Mouse (Mus musculus) forebrain, embryonic 11.5 days (tissue): ENCODE results near the gene Kcnd3. TPM values are rescaled to one million over a fixed set of nuclear protein-coding genes. Genes with fewer than 3 reads are reported as not detected.
A peak's percentile ranks its signal among the peaks of the same experiment; 100 is the strongest.

Experiments used
- ATAC-seq: fragments of 200-750 bp; cut with Nextera tagmentation; replicated peaks from 2 replicates; pipeline ENCODE4 v1.8.0; 2017; ENCODE audit warnings: moderate TSS enrichment; ENCODE audit not compliant: low FRiP score
- DNase-seq: peaks from one replicate; pipeline ENCODE4 v3.0.0-alpha.2; 2017; ENCODE audit warnings: low spot score
- H3K27ac ChIP-seq: fragments of 300-500 bp; sonication (generic); 2 replicates; pipeline ENCODE4 v1.5.1; 2014; ENCODE audit warnings: low read depth, low read length
- H3K27me3 ChIP-seq: fragments of 300-500 bp; sonication (generic); 2 replicates; pipeline ENCODE4 v1.6.1; 2014; ENCODE audit warnings: mild to moderate bottlenecking, low read length, mixed read lengths; ENCODE audit not compliant: control insufficient read depth, insufficient read depth
- H3K36me3 ChIP-seq: fragments of 300-500 bp; sonication (generic); 2 replicates; pipeline ENCODE4 v1.6.1; 2014; ENCODE audit warnings: mild to moderate bottlenecking, low read length, moderate library complexity, mixed read lengths; ENCODE audit not compliant: control insufficient read depth, insufficient read depth
- H3K4me1 ChIP-seq: fragments of 300-500 bp; sonication (generic); replicated peaks from 2 replicates; pipeline ENCODE4 v1.6.1; 2014; ENCODE audit warnings: low read length, mixed read lengths; ENCODE audit not compliant: control insufficient read depth, insufficient read depth
- H3K4me2 ChIP-seq: fragments of 300-500 bp; sonication (generic); 2 replicates; pipeline ENCODE4 v1.6.1; 2014; ENCODE audit warnings: low read depth, mild to moderate bottlenecking, low read length, moderate library complexity, mixed read lengths; ENCODE audit not compliant: severe bottlenecking
- H3K4me3 ChIP-seq: fragments of 300-500 bp; sonication (generic); 2 replicates; pipeline ENCODE4 v1.5.1; 2014; ENCODE audit warnings: low read depth, low read length
- H3K9ac ChIP-seq: fragments of 300-500 bp; sonication (generic); 2 replicates; pipeline ENCODE4 v1.6.1; 2014; ENCODE audit warnings: low read length
- H3K9me3 ChIP-seq: fragments of 300-500 bp; sonication (generic); 2 replicates; pipeline ENCODE4 v1.6.1; 2016; ENCODE audit warnings: low read length, mixed read lengths; ENCODE audit not compliant: control insufficient read depth
- WGBS: fragments of 180-500 bp; shearing (Covaris S2); extraction: QIAGEN DNeasy Blood & Tissue Kit; methylation state at CpG from one replicate; pipeline ENCODE4 v1.1.7; 2014; 5-methylcytosine and 5-hydroxymethylcytosine counted together
- polyA plus RNA-seq: library from polyadenylated mRNA; unstranded; fragments of >200 nt; fragmentation: Nextera tagmentation; extraction: Ambion mirVana; gene quantifications from 2 replicates; pipeline ENCODE4 v1.2.1, GENCODE M21; 2014

Kcnd3 gene
- polyA plus RNA-seq, 1 experiment from 2014 or later = 1.3 TPM

- no peak overlapping the region for H3K27ac ChIP-seq
- H3K4me3 ChIP-seq = no peak overlapping the region
- WGBS = 86% methylated on average over 3 of the region's 3 CpGs
- H3K4me2 ChIP-seq = no peak overlapping the region
- H3K9me3 ChIP-seq = no peaks in the 10 kb centered on the region
- DNase-seq = peak; percentile 39
- H3K27me3 ChIP-seq = no peaks in the 10 kb centered on the region
- ATAC-seq = no peak
- H3K4me1 ChIP-seq = peaks cover 11% of the 10 kb centered on the region; the same call in 1 of the 2 replicates
- no peaks in the 10 kb centered on the region for H3K36me3 ChIP-seq
- H3K9ac ChIP-seq = no peak overlapping the region
Observed at GRCm38 (mm10) chr3:105504272-105504671, 52.1 kb downstream of the Kcnd3 start.

GRCm38 (mm10) chr3:105505161-105505872 is 53.2 kb downstream of the Kcnd3 start:
- DNase-seq = peak; percentile 56
- Histone ChIP-seq H3K27me3 (no peaks in the 10 kb centered on the region), H3K4me2 (no peak overlapping the region), H3K36me3 (no peaks in the 10 kb centered on the region), H3K9me3 (no peaks in the 10 kb centered on the region), H3K9ac (peak overlapping the region; percentile 23; the same call in 1 of the 2 replicates), H3K4me3 (no peak overlapping the region), H3K27ac (peak overlapping the region; percentile 41; the same call in 1 of the 2 replicates), H3K4me1 (peaks cover 11% of the 10 kb centered on the region; the same call in 1 of the 2 replicates)
- ATAC-seq = peak; percentile 72
- WGBS = 40% methylated on average over 15 of the region's 15 CpGs

- peak overlapping the region; percentile 23; the same call in 1 of the 2 replicates for H3K9ac ChIP-seq
- 30% methylated on average over 7 of the region's 7 CpGs for WGBS
- H3K27me3 ChIP-seq = no peaks in the 10 kb centered on the region
- no peak overlapping the region for H3K4me2 ChIP-seq
- ATAC-seq (peak; percentile 74; the same call in 1 of the 2 replicates), DNase-seq (peak; percentile 65)
- no peaks in the 10 kb centered on the region for H3K9me3 ChIP-seq
- no peak overlapping the region for H3K4me3 ChIP-seq
- peaks cover 11% of the 10 kb centered on the region; the same call in 1 of the 2 replicates for H3K4me1 ChIP-seq
- H3K27ac ChIP-seq = peak overlapping the region; percentile 41; the same call in 1 of the 2 replicates
- no peaks in the 10 kb centered on the region for H3K36me3 ChIP-seq
Observed at GRCm38 (mm10) chr3:105505873-105506170, 53.7 kb downstream of the Kcnd3 start.

DNA sequence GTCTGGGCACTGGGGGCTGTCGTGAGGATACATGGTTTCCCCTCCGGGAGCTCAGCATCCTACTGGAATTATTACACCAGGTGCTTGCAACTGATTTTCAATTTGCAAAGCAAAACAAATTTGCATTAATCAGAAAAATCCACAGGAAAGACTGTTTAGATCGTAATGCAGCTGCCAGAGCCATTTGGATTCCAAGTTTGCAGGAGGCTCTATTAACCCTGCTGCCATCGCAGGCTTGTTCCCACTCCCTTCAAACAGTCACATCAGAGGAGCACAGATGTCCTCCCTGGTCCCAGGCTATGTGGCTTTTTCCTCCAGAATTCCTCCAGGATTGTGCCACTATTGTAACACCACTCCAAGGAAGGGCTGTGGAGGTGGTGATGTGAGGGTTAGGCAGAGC is 54.5 kb downstream of the Kcnd3 start:
- WGBS = 92% methylated on average over 4 of the region's 4 CpGs
- H3K4me3 ChIP-seq = no peak overlapping the region
- H3K4me2 ChIP-seq = no peak overlapping the region
- no peak for DNase-seq
- H3K9ac ChIP-seq = no peak overlapping the region
- ATAC-seq = no peak
- H3K27me3 ChIP-seq = no peaks in the 10 kb centered on the region
- H3K9me3 ChIP-seq = no peaks in the 10 kb centered on the region
- H3K36me3 ChIP-seq = no peaks in the 10 kb centered on the region
- peaks cover 11% of the 10 kb centered on the region; the same call in 1 of the 2 replicates for H3K4me1 ChIP-seq
- H3K27ac ChIP-seq = no peak overlapping the region

DNA sequence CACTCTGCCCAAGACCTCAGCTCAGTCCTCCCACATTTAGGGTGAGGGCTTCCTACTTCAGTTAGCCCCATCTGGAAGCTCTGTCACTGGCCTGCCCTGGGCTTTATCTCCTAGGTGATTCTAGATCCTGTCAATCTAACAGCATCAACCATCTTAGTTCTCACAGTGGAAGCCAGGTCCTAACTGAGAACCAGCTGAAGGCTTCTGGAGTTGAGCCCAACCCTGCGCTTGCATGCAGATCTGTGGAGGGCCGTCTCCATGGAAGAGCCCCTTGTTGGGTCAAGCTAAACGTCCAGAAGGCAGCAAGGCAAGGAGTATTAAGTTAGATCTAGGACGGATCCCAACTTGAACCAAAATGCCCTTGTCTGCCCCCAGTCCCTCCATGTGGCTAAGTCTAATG is 57.2 kb downstream of the Kcnd3 start:
- H3K27ac ChIP-seq = no peak overlapping the region
- H3K4me3 ChIP-seq = no peak overlapping the region
- H3K4me1 ChIP-seq = peaks cover 11% of the 10 kb centered on the region; the same call in 1 of the 2 replicates
- H3K9me3 ChIP-seq = no peaks in the 10 kb centered on the region
- no peaks in the 10 kb centered on the region for H3K27me3 ChIP-seq
- H3K36me3 ChIP-seq = no peaks in the 10 kb centered on the region
- DNase-seq (peak; percentile 37), ATAC-seq (no peak)
- H3K9ac ChIP-seq = no peak overlapping the region
- 81% methylated on average over 4 of the region's 4 CpGs for WGBS
- no peak overlapping the region for H3K4me2 ChIP-seq

- ATAC-seq = no peak
- no peaks in the 10 kb centered on the region for H3K4me1 ChIP-seq
- no peaks in the 10 kb centered on the region for H3K36me3 ChIP-seq
Observed at GRCm38 (mm10) chr3:105511836-105512235, 59.7 kb downstream of the Kcnd3 start.

GRCm38 (mm10) chr3:105514215-105514614 is 62.1 kb downstream of the Kcnd3 start:
- 81% methylated on average over 3 of the region's 3 CpGs for WGBS
- Histone ChIP-seq H3K9ac (no peak overlapping the region), H3K4me3 (no peak overlapping the region), H3K4me2 (no peak overlapping the region), H3K27me3 (no peaks in the 10 kb centered on the region), H3K27ac (no peak overlapping the region), H3K4me1 (no peaks in the 10 kb centered on the region), H3K9me3 (no peaks in the 10 kb centered on the region), H3K36me3 (no peaks in the 10 kb centered on the region)
- ATAC-seq (no peak), DNase-seq (peak; percentile 18)

More at GRCm38 (mm10) chr3:105511836-105512235, 59.7 kb downstream of the Kcnd3 start:
- Histone ChIP-seq H3K4me2 (no peak overlapping the region), H3K27ac (no peak overlapping the region), H3K4me3 (no peak overlapping the region), H3K9me3 (no peaks in the 10 kb centered on the region), H3K9ac (no peak overlapping the region), H3K27me3 (no peaks in the 10 kb centered on the region)
- DNase-seq = peak; percentile 17
- 77% methylated on average over 2 of the region's 2 CpGs for WGBS

GRCm38 (mm10) chr3:105515035-105515434 is 62.9 kb downstream of the Kcnd3 start:
- peak; percentile 26 for DNase-seq

GRCm38 (mm10) chr3:105515640-105516039 is 63.5 kb downstream of the Kcnd3 start:
- WGBS = 83% methylated on average over 1 of the region's 1 CpGs
- no peak overlapping the region for H3K4me2 ChIP-seq
- H3K4me1 ChIP-seq = no peaks in the 10 kb centered on the region
- DNase-seq (peak; percentile 47), ATAC-seq (no peak)
- no peaks in the 10 kb centered on the region for H3K36me3 ChIP-seq
- H3K9ac ChIP-seq = no peak overlapping the region
- H3K4me3 ChIP-seq = no peak overlapping the region
- H3K9me3 ChIP-seq = no peaks in the 10 kb centered on the region
- no peak overlapping the region for H3K27ac ChIP-seq
- no peaks in the 10 kb centered on the region for H3K27me3 ChIP-seq

More at GRCm38 (mm10) chr3:105515035-105515434, 62.9 kb downstream of the Kcnd3 start:
- no peaks in the 10 kb centered on the region for H3K36me3 ChIP-seq
- no peak overlapping the region for H3K4me3 ChIP-seq
- H3K9ac ChIP-seq = no peak overlapping the region
- no peak overlapping the region for H3K4me2 ChIP-seq
- no peak overlapping the region for H3K27ac ChIP-seq
- H3K4me1 ChIP-seq = no peaks in the 10 kb centered on the region
- H3K27me3 ChIP-seq = no peaks in the 10 kb centered on the region
- H3K9me3 ChIP-seq = no peaks in the 10 kb centered on the region
- ATAC-seq = no peak
